Mouse (Mus musculus) embryonic fibroblast, embryonic 13.5 days (primary cell): Measurements from ENCODE around the gene Kcnk3. TPM values are rescaled to one million over a fixed set of nuclear protein-coding genes. Genes with fewer than 3 reads are reported as not detected.

ENCODE experiments used
- H3K27ac ChIP-seq: 2 replicates; pipeline ENCODE4 v1.5.1; 2012; ENCODE audit warnings: low read length, control low read depth, inconsistent platforms; ENCODE audit not compliant: insufficient read depth
- H3K4me1 ChIP-seq: 2 replicates; pipeline ENCODE4 v1.6.1; 2011; ENCODE audit warnings: low read length; ENCODE audit not compliant: control insufficient read depth, insufficient read depth
- H3K4me3 ChIP-seq: 2 replicates; pipeline ENCODE4 v1.5.1; 2011; ENCODE audit warnings: mild to moderate bottlenecking, control low read depth, low read length; ENCODE audit not compliant: insufficient read depth
- CTCF ChIP-seq: IDR thresholded peaks from 2 replicates; pipeline ENCODE4 v1.5.1; 2011; ENCODE audit warnings: mild to moderate bottlenecking, control low read depth, low read length, moderate library complexity, borderline replicate concordance; ENCODE audit not compliant: insufficient read depth
- POLR2A ChIP-seq: IDR thresholded peaks from 2 replicates; pipeline ENCODE4 v1.6.1; 2011; ENCODE audit warnings: low read depth, mild to moderate bottlenecking, control low read depth, low read length, moderate library complexity
- polyA plus RNA-seq: library from polyadenylated mRNA; stranded (reverse); fragments of >200 nt; gene quantifications from 2 replicates; pipeline ENCODE4 v1.2.4, GENCODE M21; 2011; ENCODE audit warnings: low read depth; ENCODE audit not compliant: missing spikeins, insufficient read length

Gene Kcnk3
- polyA plus RNA-seq, 1 experiment, result 1.6 TPM

DNA sequence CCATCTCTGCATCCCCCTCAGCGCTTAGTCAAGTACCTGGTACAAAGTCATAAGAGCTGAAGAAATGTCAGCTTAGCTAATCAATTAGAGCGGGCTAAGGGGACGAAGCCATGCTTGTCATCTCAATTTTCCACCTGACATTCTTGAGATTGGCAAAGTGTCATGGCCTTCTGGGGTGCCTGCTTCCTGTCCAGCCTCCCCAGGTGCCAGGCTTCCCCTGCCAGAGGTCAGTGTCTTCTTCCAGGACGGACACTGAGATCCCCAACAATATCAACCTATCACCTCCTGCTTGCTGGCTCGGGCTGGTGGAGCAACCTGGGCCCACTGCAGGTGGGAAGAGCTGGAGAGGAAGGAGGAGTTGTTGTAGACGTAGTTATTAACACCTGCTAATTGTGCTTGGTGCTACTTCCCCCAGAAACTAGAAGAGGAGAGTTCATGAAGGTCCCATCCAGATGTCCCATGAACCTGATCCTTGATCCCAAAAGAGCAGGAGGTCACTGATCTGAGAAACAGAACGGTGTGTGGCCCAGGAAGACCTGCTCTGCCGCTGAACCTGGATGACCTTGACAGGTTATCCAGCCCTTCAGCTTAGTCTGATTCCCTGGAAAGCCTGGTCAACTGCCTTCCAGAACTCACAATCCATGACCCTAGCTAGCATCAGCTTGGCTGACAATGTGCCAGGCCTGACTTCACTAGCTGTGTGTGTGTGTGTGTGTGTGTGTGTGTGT is 22.1 kb downstream of the Kcnk3 start:
- Histone ChIP-seq H3K4me1 (no peaks in the 10 kb centered on the region), H3K27ac (no peak overlapping the region), H3K4me3 (no peak overlapping the region)
- TF ChIP-seq POLR2A (no peak), CTCF (no peak)

DNA sequence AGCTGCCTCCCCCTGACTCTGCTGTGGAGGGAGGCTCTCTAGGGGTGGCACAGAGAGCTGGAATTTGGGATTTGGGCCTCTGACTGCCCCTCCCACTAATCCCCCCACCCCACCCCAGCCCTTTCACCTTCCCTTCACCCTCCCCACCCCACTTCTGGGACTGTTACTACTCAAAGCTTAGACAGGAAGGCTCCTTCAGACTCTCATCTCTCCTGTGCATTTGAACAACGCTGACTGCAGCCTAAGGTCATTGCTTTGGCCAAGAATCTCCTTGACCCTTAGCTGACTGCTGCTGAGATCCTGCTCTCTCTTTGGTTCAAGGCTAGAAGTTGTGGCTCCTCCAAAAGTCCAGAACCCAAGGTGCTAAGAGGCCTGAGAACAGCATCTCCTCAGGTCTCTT is 23.1 kb downstream of the Kcnk3 start:
- Histone ChIP-seq H3K27ac (no peak overlapping the region), H3K4me3 (no peak overlapping the region), H3K4me1 (no peaks in the 10 kb centered on the region)
- TF ChIP-seq POLR2A, result no peak
- TF ChIP-seq CTCF, result no peak

DNA sequence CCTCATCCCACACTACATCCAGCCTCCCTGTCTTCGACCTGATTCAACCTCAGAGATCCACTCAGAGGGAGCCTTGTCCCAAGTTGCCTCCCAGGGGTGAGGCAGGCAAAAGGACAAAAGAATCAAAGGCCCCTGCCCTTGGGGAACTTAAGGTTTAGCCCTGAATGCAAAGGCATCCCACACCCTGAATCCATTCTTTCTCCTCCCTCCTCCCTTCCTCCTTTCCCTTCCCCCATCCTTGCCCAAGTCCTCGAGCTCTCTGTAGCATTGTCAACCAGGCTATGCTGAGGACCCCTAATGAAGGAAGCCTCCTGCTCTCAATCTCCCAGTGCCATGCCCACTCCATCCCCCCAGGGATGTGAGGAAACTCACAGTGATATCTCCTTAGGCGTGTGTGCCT is 23.7 kb downstream of the Kcnk3 start:
- Histone ChIP-seq H3K4me3 (no peak overlapping the region), H3K27ac (no peak overlapping the region), H3K4me1 (no peaks in the 10 kb centered on the region)
- TF ChIP-seq POLR2A (no peak), CTCF (no peak)

DNA sequence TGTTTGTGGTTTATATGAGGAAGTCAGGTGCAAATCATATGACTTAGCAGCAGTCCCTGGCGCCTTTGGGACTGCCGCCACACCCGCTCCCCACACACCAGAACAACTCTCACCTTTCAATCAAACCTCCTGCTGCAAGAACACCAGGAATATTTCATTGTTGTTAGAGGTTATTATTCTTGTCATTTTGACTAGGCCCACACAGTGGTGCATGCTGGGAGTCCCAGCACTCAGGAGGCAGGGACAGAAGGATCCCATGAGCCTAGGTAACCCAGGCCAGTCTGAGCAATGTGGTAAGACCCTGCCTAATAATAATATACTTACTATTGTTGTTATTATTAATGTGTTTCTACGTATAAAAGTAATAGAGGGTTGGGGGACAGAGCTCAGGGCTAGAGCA is 24.6 kb downstream of the Kcnk3 start:
- Histone ChIP-seq H3K27ac (no peak overlapping the region), H3K4me3 (no peak overlapping the region), H3K4me1 (no peaks in the 10 kb centered on the region)
- TF ChIP-seq CTCF (no peak), POLR2A (no peak)

DNA sequence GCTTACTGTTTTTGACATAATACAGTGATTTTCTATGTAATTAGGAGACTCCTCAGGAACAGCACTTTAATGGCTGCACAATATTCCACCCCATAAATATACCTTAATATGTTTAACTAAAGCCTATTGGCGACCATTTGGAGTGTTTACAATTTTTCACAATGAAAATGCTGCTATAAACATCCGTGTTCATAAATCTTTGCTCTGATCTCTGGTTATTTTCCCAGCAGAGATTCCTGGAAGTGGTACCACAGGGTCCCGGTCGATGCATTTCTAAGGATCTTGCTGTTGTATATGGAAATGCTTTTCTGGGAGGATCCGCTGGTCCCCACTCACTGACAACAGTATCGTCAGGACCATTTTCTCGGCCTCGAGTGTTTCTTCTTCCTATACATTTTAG is 25.3 kb downstream of the Kcnk3 start:
- Histone ChIP-seq H3K4me3 (no peak overlapping the region), H3K27ac (no peak overlapping the region), H3K4me1 (no peaks in the 10 kb centered on the region)
- no peak for TF ChIP-seq POLR2A
- no peak for TF ChIP-seq CTCF

DNA sequence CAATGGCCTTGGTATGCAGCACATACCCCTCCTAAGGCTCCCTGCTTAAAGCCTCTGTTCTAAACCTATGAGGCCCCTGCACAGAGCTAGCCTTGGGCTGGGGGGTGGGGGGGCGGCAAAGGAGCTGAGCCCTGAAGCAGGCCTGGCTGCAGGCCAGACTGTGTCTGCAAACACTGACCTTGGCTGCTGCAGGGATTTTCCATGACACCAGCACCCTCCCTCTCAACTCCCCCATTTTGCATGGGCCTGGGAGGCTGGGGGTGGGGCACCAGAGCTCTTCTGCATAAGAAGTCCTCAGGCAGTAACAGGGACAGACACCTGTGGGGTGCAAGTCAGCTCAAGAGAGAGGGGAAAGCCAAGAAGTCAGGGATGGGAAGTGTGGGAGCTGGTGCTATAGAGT is 26.3 kb downstream of the Kcnk3 start:
- Histone ChIP-seq H3K4me1 (no peaks in the 10 kb centered on the region), H3K4me3 (no peak overlapping the region), H3K27ac (no peak overlapping the region)
- no peak for TF ChIP-seq POLR2A
- TF ChIP-seq CTCF, result no peak

DNA sequence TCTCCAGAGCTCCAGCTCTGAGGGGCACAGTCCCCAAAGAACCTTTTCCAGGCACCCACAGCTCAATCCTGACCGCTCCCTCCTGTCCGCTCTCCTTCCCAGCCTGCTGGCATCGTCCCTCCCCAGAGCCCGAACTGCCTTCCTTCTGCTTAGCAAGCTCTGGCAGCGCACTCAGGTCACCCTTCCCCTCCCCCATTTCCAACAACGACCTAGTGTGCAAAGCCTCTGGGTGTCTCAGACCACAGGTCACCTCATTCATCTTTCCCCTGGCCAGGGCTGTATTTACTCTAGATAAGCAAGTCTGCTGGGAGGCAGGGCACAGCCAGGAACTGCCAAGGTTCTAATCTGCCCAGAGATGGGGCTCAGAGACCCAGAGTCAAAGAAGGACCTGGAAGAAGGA is 27.4 kb downstream of the Kcnk3 start:
- H3K4me3 ChIP-seq, result no peak overlapping the region
- no peak overlapping the region for H3K27ac ChIP-seq
- no peaks in the 10 kb centered on the region for H3K4me1 ChIP-seq
- no peak for TF ChIP-seq POLR2A
- TF ChIP-seq CTCF, result no peak

DNA sequence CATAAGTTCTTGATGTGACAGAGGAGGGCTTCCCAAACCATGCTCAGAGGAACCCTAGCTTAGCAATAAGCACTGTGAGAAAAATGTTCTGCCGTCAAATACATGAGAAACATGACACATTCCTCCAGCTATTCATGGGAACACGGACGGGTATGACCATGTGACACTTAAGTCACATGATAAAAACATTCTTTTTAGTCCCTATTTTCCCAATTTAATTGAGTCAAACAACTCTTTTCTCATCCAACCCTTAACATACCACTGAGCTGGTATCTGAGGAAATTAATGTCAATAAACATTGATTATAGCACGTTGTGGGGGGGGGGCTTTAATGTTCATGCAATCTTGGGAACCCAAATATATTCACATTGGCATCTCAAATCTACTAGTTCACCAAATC is 27.8 kb downstream of the Kcnk3 start:
- Histone ChIP-seq H3K4me3 (no peak overlapping the region), H3K4me1 (no peaks in the 10 kb centered on the region), H3K27ac (no peak overlapping the region)
- TF ChIP-seq CTCF, result no peak
- TF ChIP-seq POLR2A, result no peak

DNA sequence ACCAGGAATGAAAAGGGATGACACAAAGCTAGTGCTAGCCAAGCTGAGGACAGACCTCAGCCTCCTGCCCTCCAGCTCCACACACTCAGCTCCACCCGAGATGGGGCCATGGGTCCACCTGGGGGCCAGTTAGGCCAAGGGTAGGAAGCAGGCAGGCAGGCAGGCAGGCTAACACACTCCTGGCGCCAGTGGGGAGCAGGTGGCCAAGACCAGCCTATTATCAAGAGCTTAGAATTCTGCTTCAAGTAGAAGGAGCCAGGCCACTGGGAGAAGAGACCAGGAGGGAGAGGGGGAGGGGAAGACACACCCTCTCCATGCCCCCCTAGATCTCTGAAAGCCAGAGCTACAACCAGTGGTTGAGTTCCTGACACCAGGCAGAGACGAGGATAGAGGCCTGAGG is 28.7 kb downstream of the Kcnk3 start:
- H3K4me3 ChIP-seq, result no peak overlapping the region
- no peak overlapping the region for H3K27ac ChIP-seq
- no peaks in the 10 kb centered on the region for H3K4me1 ChIP-seq
- no peak for TF ChIP-seq CTCF

DNA sequence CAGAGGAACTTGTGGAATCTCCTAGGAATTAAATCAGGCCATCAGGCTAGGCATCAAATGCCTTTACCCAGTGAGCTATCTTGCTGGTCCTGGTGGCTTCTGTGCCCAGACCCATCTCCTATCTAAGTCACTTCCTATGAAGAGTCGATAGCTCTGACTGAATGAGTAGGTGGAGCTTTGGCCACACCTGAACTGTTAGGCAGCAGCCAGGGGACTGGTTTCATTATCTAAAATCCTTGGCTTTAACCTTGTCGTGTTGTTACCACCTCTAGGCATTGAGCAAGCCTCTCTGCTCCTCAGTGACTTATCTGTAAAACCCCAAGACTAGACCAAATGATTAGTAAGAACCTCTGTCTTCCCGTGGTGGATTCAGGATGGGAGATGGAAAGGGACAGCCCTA is 29.4 kb downstream of the Kcnk3 start:
- Histone ChIP-seq H3K4me1 (no peaks in the 10 kb centered on the region), H3K27ac (no peak overlapping the region), H3K4me3 (no peak overlapping the region)
- no peak for TF ChIP-seq CTCF
- TF ChIP-seq POLR2A, result no peak

DNA sequence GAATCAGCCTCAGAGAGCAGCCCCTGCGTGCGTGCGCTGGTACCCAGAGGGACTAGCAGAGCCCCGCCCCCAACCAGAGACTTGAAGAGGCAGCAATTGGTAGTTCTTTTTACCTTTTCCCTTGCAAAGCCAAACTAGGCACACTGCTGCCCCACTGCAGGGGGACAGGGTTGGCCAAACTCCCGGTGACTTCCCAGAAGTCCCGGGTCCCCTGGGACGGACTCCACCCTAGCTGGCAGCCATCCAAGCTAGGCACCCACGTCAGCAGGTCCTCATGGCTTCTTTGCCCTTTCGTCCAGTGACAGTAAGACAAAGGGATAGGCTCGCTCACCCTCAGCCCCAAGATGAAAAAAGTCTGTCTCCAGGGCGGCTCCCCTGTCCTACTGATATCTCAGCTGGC is 29.9 kb downstream of the Kcnk3 start:
- Histone ChIP-seq H3K4me1 (no peaks in the 10 kb centered on the region), H3K27ac (no peak overlapping the region), H3K4me3 (no peak overlapping the region)
- no peak for TF ChIP-seq CTCF
- TF ChIP-seq POLR2A, result no peak
